In the genomic region with DNA sequence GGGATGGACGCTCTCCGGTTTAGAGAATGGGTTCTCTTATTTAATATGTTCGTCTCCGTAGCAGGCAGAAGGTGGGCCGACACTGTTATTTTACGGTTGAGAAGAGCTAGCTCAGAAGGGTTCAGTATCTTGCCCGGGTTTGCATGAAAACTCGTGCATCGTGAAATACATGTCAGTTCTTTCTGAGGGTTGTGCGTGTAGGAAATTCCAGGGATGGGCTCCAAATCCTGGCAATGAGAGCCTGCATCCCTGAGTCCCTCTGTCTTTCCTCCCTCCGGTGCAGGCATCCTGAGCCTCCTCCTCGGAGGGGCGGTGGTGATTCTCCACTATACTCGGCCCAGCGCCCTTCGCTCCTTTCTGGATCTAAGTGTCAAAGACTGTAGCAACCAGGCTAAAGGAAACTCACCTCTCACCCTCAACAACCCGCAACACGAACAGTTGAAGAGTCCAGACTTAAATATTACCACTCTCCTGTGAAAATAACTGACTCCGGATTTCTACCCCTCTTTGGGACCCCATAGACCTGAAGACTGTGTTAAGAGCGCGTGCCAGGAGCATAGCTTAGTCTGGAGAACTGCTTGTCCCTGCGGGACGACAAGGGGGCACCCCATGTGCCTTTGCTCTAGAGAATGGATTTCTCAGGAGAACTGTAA, we compare ENCODE assay signal across 7 mouse cellular contexts. TPM values are rescaled to one million over a fixed set of nuclear protein-coding genes. Genes with fewer than 3 reads are reported as not detected.
DNase-seq lines count a peak whose midpoint lies in the region; ATAC-seq and TF ChIP-seq lines count a peak whose summit lies in the region.

No protein-coding gene starts in this region.

- H3K4me3 ChIP-seq in lung, postnatal 0 days (ENCODE audit: low read depth, low read length): peak overlapping the region; percentile 20; the same call in 1 of the 2 replicates
- peak overlapping the region; percentile 50 for H3K4me3 ChIP-seq in forebrain, embryonic 15.5 days
- peak overlapping the region; percentile 21 for H3K4me3 ChIP-seq in liver, embryonic 12.5 days
- peak overlapping the region; percentile 30 for H3K4me3 ChIP-seq in stomach, embryonic 15.5 days (replicated peaks)

- no peaks in the 10 kb centered on the region for H3K9me3 ChIP-seq in lung, postnatal 0 days (ENCODE audit: low read length)
- no peaks in the 10 kb centered on the region for H3K9me3 ChIP-seq in forebrain, embryonic 15.5 days
- no peaks in the 10 kb centered on the region for H3K9me3 ChIP-seq in liver, embryonic 12.5 days (replicated peaks)
- no peaks in the 10 kb centered on the region for H3K9me3 ChIP-seq in stomach, embryonic 15.5 days

- peaks cover 11% of the 10 kb centered on the region; the same call in 1 of the 2 replicates for H3K4me1 ChIP-seq in lung, postnatal 0 days (ENCODE audit: insufficient read depth, low read depth, low read length)
- peaks cover 38% of the 10 kb centered on the region for H3K4me1 ChIP-seq in forebrain, embryonic 15.5 days
- H3K4me1 ChIP-seq in liver, embryonic 12.5 days: peaks cover 9% of the 10 kb centered on the region
- H3K4me1 ChIP-seq in stomach, embryonic 15.5 days: peaks cover 32% of the 10 kb centered on the region

- H3K27ac ChIP-seq in lung, postnatal 0 days (ENCODE audit: low read length): no peak overlapping the region
- H3K27ac ChIP-seq in forebrain, embryonic 15.5 days (replicated peaks): no peak overlapping the region
- no peak overlapping the region for H3K27ac ChIP-seq in liver, embryonic 12.5 days
- H3K27ac ChIP-seq in stomach, embryonic 15.5 days: no peak overlapping the region

- 9% methylated on average over 23 of the region's 23 CpGs for whole genome bisulfite sequencing in lung, postnatal 0 days
- WGBS in forebrain, embryonic 15.5 days: 8% methylated on average over 23 of the region's 23 CpGs
- 13% methylated on average over 23 of the region's 23 CpGs for WGBS in liver, embryonic 12.5 days (ENCODE audit: insufficient replicate concordance)
- 8% methylated on average over 23 of the region's 23 CpGs for WGBS in stomach, embryonic 15.5 days

- no peak for DNase-seq in lung, postnatal 0 days (ENCODE audit: low spot score)
- DNase-seq in lung, postnatal 36 days: no peak
- DNase-seq in ovary, postnatal 14 days (ENCODE audit: low spot score): no peak
- no peak for DNase-seq in spleen, postnatal 14 days (ENCODE audit: low spot score in 2 of 2)

- H3K36me3 ChIP-seq in lung, postnatal 0 days (ENCODE audit: insufficient read depth, low read length): no peaks in the 10 kb centered on the region
- H3K36me3 ChIP-seq in forebrain, embryonic 15.5 days: no peaks in the 10 kb centered on the region
- H3K36me3 ChIP-seq in liver, embryonic 12.5 days: no peaks in the 10 kb centered on the region
- H3K36me3 ChIP-seq in stomach, embryonic 15.5 days: no peaks in the 10 kb centered on the region

- no peak overlapping the region for H3K9ac ChIP-seq in lung, postnatal 0 days (replicated peaks; ENCODE audit: low read depth)
- peak overlapping the region; percentile 45 for H3K9ac ChIP-seq in forebrain, embryonic 15.5 days (replicated peaks)
- H3K9ac ChIP-seq in liver, embryonic 12.5 days: no peak overlapping the region
- H3K9ac ChIP-seq in stomach, embryonic 15.5 days: no peak overlapping the region

- peaks cover 53% of the 10 kb centered on the region for H3K27me3 ChIP-seq in lung, postnatal 0 days (replicated peaks; ENCODE audit: insufficient read depth, low read length)
- peaks cover 76% of the 10 kb centered on the region for H3K27me3 ChIP-seq in forebrain, embryonic 15.5 days
- H3K27me3 ChIP-seq in liver, embryonic 12.5 days (replicated peaks): peaks cover 100% of the 10 kb centered on the region
- peaks cover 92% of the 10 kb centered on the region for H3K27me3 ChIP-seq in stomach, embryonic 15.5 days (replicated peaks)

- no peak for TF ChIP-seq EP300 in lung, postnatal 0 days (IDR thresholded peaks at IDR 0.05)

- no peak for TF ChIP-seq CTCF in lung, postnatal 0 days (IDR thresholded peaks at IDR 0.05)

- H3K4me2 ChIP-seq in lung, postnatal 0 days (replicated peaks; ENCODE audit: low read depth, low read length): peak overlapping the region; percentile 47
- H3K4me2 ChIP-seq in forebrain, embryonic 15.5 days (replicated peaks): peak overlapping the region; percentile 93
- H3K4me2 ChIP-seq in liver, embryonic 12.5 days: peak overlapping the region; percentile 56
- H3K4me2 ChIP-seq in stomach, embryonic 15.5 days: peak overlapping the region; percentile 66

- ATAC-seq in lung, postnatal 0 days: no peak
- ATAC-seq in forebrain, embryonic 15.5 days (replicated peaks): no peak
- ATAC-seq in liver, embryonic 12.5 days: no peak
- ATAC-seq in stomach, embryonic 15.5 days (ENCODE audit: insufficient read depth, low FRiP score, low read depth): no peak

RNA-seq across cellular contexts. Expression of a gene that starts 3.3 kb away (rescaled TPM):
- 0.07 TPM in 1 of 2 replicates, not detected in the other for polyA plus RNA-seq in lung, postnatal 0 days (2015; fragmentation: Nextera tagmentation; extraction: Ambion mirVana)
- 0.13 TPM in 1 of 2 replicates, not detected in the other for polyA plus RNA-seq in forebrain, embryonic 15.5 days (2015; fragmentation: Nextera tagmentation; extraction: Ambion mirVana)
- polyA plus RNA-seq in liver, embryonic 12.5 days (2016; fragmentation: Nextera tagmentation; extraction: Ambion mirVana): not detected in 2 replicates
- polyA plus RNA-seq in stomach, embryonic 15.5 days (2015; fragmentation: Nextera tagmentation; extraction: Ambion mirVana): 0.59 and 0.87 TPM in 2 replicates

RNA-seq across cellular contexts. Expression of a gene that starts 3.8 kb away (rescaled TPM):
- polyA plus RNA-seq in lung, postnatal 0 days (2015; fragmentation: Nextera tagmentation; extraction: Ambion mirVana): 0.02 and 0.04 TPM in 2 replicates
- 0.03 TPM in 1 of 2 replicates, not detected in the other for polyA plus RNA-seq in forebrain, embryonic 15.5 days (2015; fragmentation: Nextera tagmentation; extraction: Ambion mirVana)
- polyA plus RNA-seq in liver, embryonic 12.5 days (2016; fragmentation: Nextera tagmentation; extraction: Ambion mirVana): not detected in 2 replicates
- 0.15 and 0.35 TPM in 2 replicates for polyA plus RNA-seq in stomach, embryonic 15.5 days (2015; fragmentation: Nextera tagmentation; extraction: Ambion mirVana)

RNA-seq across cellular contexts. Expression of a gene that starts 11.5 kb away (rescaled TPM):
- polyA plus RNA-seq in lung, postnatal 0 days (2015; fragmentation: Nextera tagmentation; extraction: Ambion mirVana): 0.21 TPM in 1 of 2 replicates, not detected in the other
- polyA plus RNA-seq in forebrain, embryonic 15.5 days (2015; fragmentation: Nextera tagmentation; extraction: Ambion mirVana): not detected in 2 replicates
- polyA plus RNA-seq in liver, embryonic 12.5 days (2016; fragmentation: Nextera tagmentation; extraction: Ambion mirVana): not detected in 2 replicates
- polyA plus RNA-seq in stomach, embryonic 15.5 days (2015; fragmentation: Nextera tagmentation; extraction: Ambion mirVana): 3.1 and 6.1 TPM in 2 replicates

RNA-seq across cellular contexts. Expression of a gene that starts 13.4 kb away (rescaled TPM):
- 0.06 and 0.15 TPM in 2 replicates for polyA plus RNA-seq in lung, postnatal 0 days (2015; fragmentation: Nextera tagmentation; extraction: Ambion mirVana)
- 0.04 and 0.06 TPM in 2 replicates for polyA plus RNA-seq in forebrain, embryonic 15.5 days (2015; fragmentation: Nextera tagmentation; extraction: Ambion mirVana)
- not detected in 2 replicates for polyA plus RNA-seq in liver, embryonic 12.5 days (2016; fragmentation: Nextera tagmentation; extraction: Ambion mirVana)
- 1.0 and 2.0 TPM in 2 replicates for polyA plus RNA-seq in stomach, embryonic 15.5 days (2015; fragmentation: Nextera tagmentation; extraction: Ambion mirVana)
